Comparison of ENCODE assay signal across 31 mouse cellular contexts in the genomic region with DNA sequence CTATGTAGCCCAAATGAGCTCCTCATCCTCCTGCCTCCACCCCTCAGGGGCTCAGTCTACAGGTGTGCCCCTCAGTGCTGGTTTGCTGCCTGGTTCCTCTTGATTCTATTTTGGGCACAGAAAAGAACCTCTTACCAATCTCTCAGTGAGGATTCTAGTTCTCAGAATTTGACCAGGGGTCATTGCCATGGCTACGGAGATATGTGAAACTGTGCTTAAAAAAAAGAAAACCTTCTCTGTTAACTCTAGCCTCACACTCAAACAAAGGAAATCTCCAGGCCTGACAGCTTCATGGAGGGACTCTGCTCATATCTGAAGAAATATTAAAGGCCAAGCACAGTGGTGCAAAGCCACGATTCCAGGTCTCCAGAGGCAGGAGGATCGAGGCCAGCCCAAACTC. TPM values are rescaled to one million over a fixed set of nuclear protein-coding genes. Genes with fewer than 3 reads are reported as not detected.
DNase-seq lines count a peak whose midpoint lies in the region; ATAC-seq and TF ChIP-seq lines count a peak whose summit lies in the region.
"Had no signal": no experiment of that assay in that cellular context is flagged by ENCODE, and none has a peak within 500 bp of the region (broad histone marks: within the 10 kb centered on the region; RNA-seq: fewer than 3 reads in every experiment).

No protein-coding gene starts in this region.

- no peaks in the 10 kb centered on the region for H3K9me3 ChIP-seq in forebrain, postnatal 0 days (ENCODE audit: low read length)
- no peaks in the 10 kb centered on the region for H3K9me3 ChIP-seq in forebrain, embryonic 15.5 days
- no peaks in the 10 kb centered on the region for H3K9me3 ChIP-seq in kidney, postnatal 0 days (replicated peaks; ENCODE audit: low read length)
- H3K9me3 ChIP-seq in midbrain, postnatal 0 days (ENCODE audit: low read length) = no peaks in the 10 kb centered on the region
- H3K9me3 ChIP-seq in midbrain, embryonic 11.5 days (ENCODE audit: control insufficient read depth, low read length) = no peaks in the 10 kb centered on the region
- H3K9me3 ChIP-seq: embryonic facial prominence, embryonic 12.5 days; intestine, embryonic 15.5 days; liver, embryonic 12.5 days; midbrain, embryonic 13.5 days had no signal

- H3K27me3 ChIP-seq in forebrain, postnatal 0 days (ENCODE audit: insufficient read depth, low read length) = no peaks in the 10 kb centered on the region
- H3K27me3 ChIP-seq in forebrain, embryonic 15.5 days = no peaks in the 10 kb centered on the region
- no peaks in the 10 kb centered on the region for H3K27me3 ChIP-seq in kidney, postnatal 0 days (ENCODE audit: insufficient read depth, low read length)
- H3K27me3 ChIP-seq in midbrain, postnatal 0 days (ENCODE audit: insufficient read depth, low read length) = no peaks in the 10 kb centered on the region
- H3K27me3 ChIP-seq in midbrain, embryonic 11.5 days (ENCODE audit: control insufficient read depth, insufficient read depth, low read length) = no peaks in the 10 kb centered on the region
- H3K27me3 ChIP-seq: embryonic facial prominence, embryonic 12.5 days; intestine, embryonic 15.5 days; liver, embryonic 12.5 days; midbrain, embryonic 13.5 days; Patski had no signal

- no peak overlapping the region for H3K9ac ChIP-seq in forebrain, postnatal 0 days
- no peak overlapping the region for H3K9ac ChIP-seq in forebrain, embryonic 15.5 days (replicated peaks)
- no peak overlapping the region for H3K9ac ChIP-seq in kidney, postnatal 0 days (ENCODE audit: low read depth, low read length)
- H3K9ac ChIP-seq in midbrain, postnatal 0 days (replicated peaks; ENCODE audit: low read length, poor library complexity, severe bottlenecking) = no peak overlapping the region
- no peak overlapping the region for H3K9ac ChIP-seq in midbrain, embryonic 11.5 days (ENCODE audit: low read length)
- H3K9ac ChIP-seq: embryonic facial prominence, embryonic 12.5 days; intestine, embryonic 15.5 days; liver, embryonic 12.5 days; liver, postnatal 0 days; midbrain, embryonic 13.5 days had no signal

- H3K27ac ChIP-seq in forebrain, postnatal 0 days (ENCODE audit: low read depth, low read length) = no peak overlapping the region
- no peak overlapping the region for H3K27ac ChIP-seq in forebrain, embryonic 15.5 days (replicated peaks)
- no peak overlapping the region for H3K27ac ChIP-seq in kidney, postnatal 0 days
- H3K27ac ChIP-seq in midbrain, postnatal 0 days (ENCODE audit: low read depth, low read length) = 0 out of 2 replicates have a peak overlapping the region, but pooled peaks have one; percentile 1
- H3K27ac ChIP-seq in midbrain, embryonic 11.5 days (ENCODE audit: low read depth, low read length) = no peak overlapping the region
- H3K27ac ChIP-seq: embryonic facial prominence, embryonic 12.5 days; gastrocnemius, adult 2 months; heart, adult 2 months; hindbrain, embryonic 10.5 days; intestine, embryonic 15.5 days; liver, embryonic 12.5 days; midbrain, embryonic 13.5 days had no signal

- no peak for TF ChIP-seq CTCF in forebrain, postnatal 0 days (IDR thresholded peaks at IDR 0.05; ENCODE audit: low read depth)
- no peak for TF ChIP-seq CTCF in kidney, postnatal 0 days (IDR thresholded peaks at IDR 0.05; ENCODE audit: low read depth)
- no peak for TF ChIP-seq CTCF in midbrain, postnatal 0 days (IDR thresholded peaks at IDR 0.05)

- H3K4me2 ChIP-seq in forebrain, postnatal 0 days (ENCODE audit: low read depth) = no peak overlapping the region
- H3K4me2 ChIP-seq in forebrain, embryonic 15.5 days (replicated peaks) = no peak overlapping the region
- H3K4me2 ChIP-seq in kidney, postnatal 0 days (ENCODE audit: low read length) = no peak overlapping the region
- no peak overlapping the region for H3K4me2 ChIP-seq in midbrain, postnatal 0 days (ENCODE audit: low read depth, low read length, poor library complexity, severe bottlenecking)
- H3K4me2 ChIP-seq in midbrain, embryonic 11.5 days = no peak overlapping the region
- H3K4me2 ChIP-seq: embryonic facial prominence, embryonic 12.5 days; intestine, embryonic 15.5 days; liver, embryonic 12.5 days; midbrain, embryonic 13.5 days had no signal

- 82% methylated on average over 3 of the region's 3 CpGs for WGBS in forebrain, postnatal 0 days
- 79% methylated on average over 3 of the region's 3 CpGs for WGBS in forebrain, embryonic 15.5 days
- 57% methylated on average over 3 of the region's 3 CpGs for WGBS in kidney, postnatal 0 days
- 76% methylated on average over 3 of the region's 3 CpGs for WGBS in midbrain, postnatal 0 days
- 79% methylated on average over 3 of the region's 3 CpGs for WGBS in midbrain, embryonic 11.5 days

- DNase-seq in forebrain, postnatal 0 days = no peak
- DNase-seq in kidney, postnatal 0 days (ENCODE audit: low spot score) = peak; percentile 59
- DNase-seq in kidney, adult 8-10 months = no peak
- peak; percentile 30 for DNase-seq in midbrain, postnatal 0 days (ENCODE audit: low spot score)
- DNase-seq in midbrain, embryonic 11.5 days (ENCODE audit: low spot score, missing footprints) = no peak
- no peak for DNase-seq in thymus, postnatal 25 days
- DNase-seq: adrenal gland, postnatal 14 days; B cell, adult 2 months; cerebellum, adult 11 months; cerebellum, adult 9-10 months; cerebellum, postnatal 36 days; gastrocnemius, adult 2 months; heart, adult 2 months; heart, postnatal 14 days; kidney, adult 9 months; liver, postnatal 0 days; lung, postnatal 4 days; right cerebral cortex, postnatal 25 days; thymus, postnatal 14 days had no signal

- no peaks in the 10 kb centered on the region for H3K36me3 ChIP-seq in forebrain, postnatal 0 days (ENCODE audit: insufficient read depth)
- no peaks in the 10 kb centered on the region for H3K36me3 ChIP-seq in forebrain, embryonic 15.5 days
- H3K36me3 ChIP-seq in kidney, postnatal 0 days (ENCODE audit: insufficient read depth, low read length) = no peaks in the 10 kb centered on the region
- H3K36me3 ChIP-seq in midbrain, postnatal 0 days (ENCODE audit: insufficient read depth, low read length) = no peaks in the 10 kb centered on the region
- H3K36me3 ChIP-seq in midbrain, embryonic 11.5 days (ENCODE audit: control insufficient read depth, insufficient read depth, low read length) = no peaks in the 10 kb centered on the region
- H3K36me3 ChIP-seq: embryonic facial prominence, embryonic 12.5 days; hindbrain, embryonic 10.5 days; intestine, embryonic 15.5 days; liver, embryonic 12.5 days; midbrain, embryonic 13.5 days had no signal

- no peaks in the 10 kb centered on the region for H3K4me1 ChIP-seq in forebrain, postnatal 0 days (ENCODE audit: insufficient read depth)
- H3K4me1 ChIP-seq in forebrain, embryonic 15.5 days = no peaks in the 10 kb centered on the region
- H3K4me1 ChIP-seq in kidney, postnatal 0 days (replicated peaks; ENCODE audit: insufficient read depth, low read length) = no peaks in the 10 kb centered on the region
- no peaks in the 10 kb centered on the region for H3K4me1 ChIP-seq in midbrain, postnatal 0 days (ENCODE audit: insufficient read depth, low read length)
- no peaks in the 10 kb centered on the region for H3K4me1 ChIP-seq in midbrain, embryonic 11.5 days (ENCODE audit: control insufficient read depth, insufficient read depth, low read length)
- H3K4me1 ChIP-seq: intestine, embryonic 15.5 days; liver, embryonic 12.5 days; megakaryocyte, embryonic 14.5 days; midbrain, embryonic 13.5 days had no signal

- ATAC-seq in forebrain, postnatal 0 days = peak; percentile 27; the same call in 1 of the 2 replicates
- ATAC-seq in forebrain, embryonic 15.5 days (replicated peaks) = no peak
- ATAC-seq in kidney, postnatal 0 days (replicated peaks; ENCODE audit: low FRiP score, low read depth) = no peak
- ATAC-seq in midbrain, postnatal 0 days (ENCODE audit: low FRiP score) = no peak
- ATAC-seq in midbrain, embryonic 11.5 days (ENCODE audit: low FRiP score) = no peak
- ATAC-seq: forebrain, embryonic 14.5 days; hindbrain, embryonic 16.5 days; intestine, embryonic 15.5 days; liver, embryonic 12.5 days; liver, postnatal 0 days; midbrain, embryonic 13.5 days; Patski had no signal

- H3K4me3 ChIP-seq in forebrain, postnatal 0 days (ENCODE audit: low read depth, low read length) = no peak overlapping the region
- H3K4me3 ChIP-seq in forebrain, embryonic 15.5 days = no peak overlapping the region
- H3K4me3 ChIP-seq in kidney, postnatal 0 days (replicated peaks; ENCODE audit: low read depth, low read length) = no peak overlapping the region
- no peak overlapping the region for H3K4me3 ChIP-seq in midbrain, postnatal 0 days (ENCODE audit: low read depth, low read length)
- H3K4me3 ChIP-seq in midbrain, embryonic 11.5 days (ENCODE audit: low read depth, low read length) = no peak overlapping the region
- H3K4me3 ChIP-seq: embryonic facial prominence, embryonic 12.5 days; gastrocnemius, adult 2 months; heart, adult 2 months; hindbrain, embryonic 10.5 days; intestine, embryonic 15.5 days; liver, embryonic 12.5 days; megakaryocyte, embryonic 14.5 days; midbrain, embryonic 13.5 days had no signal

RNA-seq across cellular contexts. Expression of gene Fis1, which starts 10.3 kb away (rescaled TPM):
- 221 and 299 TPM in 2 replicates for total RNA-seq in forebrain, postnatal 0 days (2014; rRNA removed)
- 377 and 441 TPM in 2 replicates for polyA plus RNA-seq in forebrain, postnatal 0 days (2015; fragmentation: Nextera tagmentation; extraction: Ambion mirVana)
- polyA plus RNA-seq in forebrain, embryonic 15.5 days (2015; fragmentation: Nextera tagmentation; extraction: Ambion mirVana) = 336 and 351 TPM in 2 replicates
- polyA plus RNA-seq in kidney, postnatal 0 days (2015; fragmentation: Nextera tagmentation; extraction: Ambion mirVana) = 362 and 384 TPM in 2 replicates
- 217 and 246 TPM in 2 replicates for total RNA-seq in midbrain, postnatal 0 days (2014; rRNA removed)
- 391 and 425 TPM in 2 replicates for polyA plus RNA-seq in midbrain, postnatal 0 days (2015; fragmentation: Nextera tagmentation; extraction: Ambion mirVana)
- polyA plus RNA-seq in midbrain, embryonic 11.5 days (2014; fragmentation: Nextera tagmentation; extraction: Ambion mirVana) = 320 and 332 TPM in 2 replicates

RNA-seq across cellular contexts. Expression of gene Cldn15, which starts 23.6 kb away (rescaled TPM):
- 0.33 and 0.38 TPM in 2 replicates for total RNA-seq in forebrain, postnatal 0 days (2014; rRNA removed)
- polyA plus RNA-seq in forebrain, postnatal 0 days (2015; fragmentation: Nextera tagmentation; extraction: Ambion mirVana) = 0.13 and 0.15 TPM in 2 replicates
- 0.10 and 0.28 TPM in 2 replicates for polyA plus RNA-seq in forebrain, embryonic 15.5 days (2015; fragmentation: Nextera tagmentation; extraction: Ambion mirVana)
- polyA plus RNA-seq in kidney, postnatal 0 days (2015; fragmentation: Nextera tagmentation; extraction: Ambion mirVana) = 11.9 and 12.6 TPM in 2 replicates
- 0.38 and 0.52 TPM in 2 replicates for total RNA-seq in midbrain, postnatal 0 days (2014; rRNA removed)
- 0.07 and 0.32 TPM in 2 replicates for polyA plus RNA-seq in midbrain, postnatal 0 days (2015; fragmentation: Nextera tagmentation; extraction: Ambion mirVana)
- polyA plus RNA-seq in midbrain, embryonic 11.5 days (2014; fragmentation: Nextera tagmentation; extraction: Ambion mirVana) = 0.22 and 0.26 TPM in 2 replicates
- total RNA-seq: left cerebral cortex, postnatal 36 days had no signal
- polyA plus RNA-seq: forebrain, embryonic 14.5 days; neural tube, embryonic 11.5 days had no signal

RNA-seq across cellular contexts. Expression of gene Ift22, which starts 34.8 kb away (rescaled TPM):
- 30.7 and 35.9 TPM in 2 replicates for total RNA-seq in forebrain, postnatal 0 days (2014; rRNA removed)
- 125 and 134 TPM in 2 replicates for polyA plus RNA-seq in forebrain, postnatal 0 days (2015; fragmentation: Nextera tagmentation; extraction: Ambion mirVana)
- polyA plus RNA-seq in forebrain, embryonic 15.5 days (2015; fragmentation: Nextera tagmentation; extraction: Ambion mirVana) = 116 and 124 TPM in 2 replicates
- 74.4 and 75.8 TPM in 2 replicates for polyA plus RNA-seq in kidney, postnatal 0 days (2015; fragmentation: Nextera tagmentation; extraction: Ambion mirVana)
- total RNA-seq in midbrain, postnatal 0 days (2014; rRNA removed) = 33.5 and 42.3 TPM in 2 replicates
- 122 and 137 TPM in 2 replicates for polyA plus RNA-seq in midbrain, postnatal 0 days (2015; fragmentation: Nextera tagmentation; extraction: Ambion mirVana)
- 111 and 114 TPM in 2 replicates for polyA plus RNA-seq in midbrain, embryonic 11.5 days (2014; fragmentation: Nextera tagmentation; extraction: Ambion mirVana)

RNA-seq across cellular contexts. Expression of gene Plod3, which starts 44.0 kb away (rescaled TPM):
- 46.6 and 55.2 TPM in 2 replicates for total RNA-seq in forebrain, postnatal 0 days (2014; rRNA removed)
- polyA plus RNA-seq in forebrain, postnatal 0 days (2015; fragmentation: Nextera tagmentation; extraction: Ambion mirVana) = 18.2 and 21.7 TPM in 2 replicates
- polyA plus RNA-seq in forebrain, embryonic 15.5 days (2015; fragmentation: Nextera tagmentation; extraction: Ambion mirVana) = 28.8 and 35.6 TPM in 2 replicates
- 30.6 and 32.0 TPM in 2 replicates for polyA plus RNA-seq in kidney, postnatal 0 days (2015; fragmentation: Nextera tagmentation; extraction: Ambion mirVana)
- total RNA-seq in midbrain, postnatal 0 days (2014; rRNA removed) = 44.5 and 68.1 TPM in 2 replicates
- 26.7 and 29.3 TPM in 2 replicates for polyA plus RNA-seq in midbrain, postnatal 0 days (2015; fragmentation: Nextera tagmentation; extraction: Ambion mirVana)
- 21.4 and 23.1 TPM in 2 replicates for polyA plus RNA-seq in midbrain, embryonic 11.5 days (2014; fragmentation: Nextera tagmentation; extraction: Ambion mirVana)

RNA-seq across cellular contexts. Expression of gene Znhit1, which starts 45.0 kb away (rescaled TPM):
- 66.1 and 96.9 TPM in 2 replicates for total RNA-seq in forebrain, postnatal 0 days (2014; rRNA removed)
- polyA plus RNA-seq in forebrain, postnatal 0 days (2015; fragmentation: Nextera tagmentation; extraction: Ambion mirVana) = 176 and 201 TPM in 2 replicates
- 123 and 129 TPM in 2 replicates for polyA plus RNA-seq in forebrain, embryonic 15.5 days (2015; fragmentation: Nextera tagmentation; extraction: Ambion mirVana)
- polyA plus RNA-seq in kidney, postnatal 0 days (2015; fragmentation: Nextera tagmentation; extraction: Ambion mirVana) = 86.5 and 91.1 TPM in 2 replicates
- total RNA-seq in midbrain, postnatal 0 days (2014; rRNA removed) = 85.4 and 100 TPM in 2 replicates
- 153 and 176 TPM in 2 replicates for polyA plus RNA-seq in midbrain, postnatal 0 days (2015; fragmentation: Nextera tagmentation; extraction: Ambion mirVana)
- polyA plus RNA-seq in midbrain, embryonic 11.5 days (2014; fragmentation: Nextera tagmentation; extraction: Ambion mirVana) = 91.1 and 92.1 TPM in 2 replicates

Comparison
In these comparisons a context has a peak if more than half of its experiments do, and no peak if none do; other contexts are left out.
1. DNase-seq: peak in kidney, postnatal 0 days (single experiment) and midbrain, postnatal 0 days (single experiment); none in forebrain, postnatal 0 days (single experiment), kidney, adult 8-10 months (0 of 2), midbrain, embryonic 11.5 days (single experiment) and thymus, postnatal 25 days (single experiment).